Mouse (Mus musculus) adrenal gland, adult (tissue): Measurements from ENCODE around the gene Nudt16l1.

Experiments
- DNase-seq, 2 experiments: peaks; one replicate each; pipeline ENCODE4 v3.0.0; 2022 to 2023; ENCODE audit warnings: low spot score in 1 of 2; ENCODE audit not compliant: inconsistent age in 2 of 2

Nudt16l1 gene

GRCm38 (mm10) chr16:4956609-4957008 lies 18.0 kb downstream of the Nudt16l1 start:
- no peak for DNase-seq

GRCm38 (mm10) chr16:4957446-4957845 lies 18.9 kb downstream of the Nudt16l1 start:
- DNase-seq = no peak

- DNase-seq = peak in 1 of 2 experiments; percentile 55
These were observed 21.7 kb downstream of the Nudt16l1 start for GRCm38 (mm10) chr16:4960260-4960659.

GRCm38 (mm10) chr16:4963346-4963745 lies 24.8 kb downstream of the Nudt16l1 start:
- DNase-seq = peak in 1 of 2 experiments; percentile 46

GRCm38 (mm10) chr16:4963797-4964709 lies 25.5 kb downstream of the Nudt16l1 start, which contains the start of gene Anks3:
Gene Anks3, minus strand, starts transcription at chr16:4964205.
- peak; percentile 99 for DNase-seq

GRCm38 (mm10) chr16:4964731-4965391 lies 26.3 kb downstream of the Nudt16l1 start:
- DNase-seq = peak in 1 of 2 experiments; percentile 43

- DNase-seq = no peak
These were observed 27.0 kb downstream of the Nudt16l1 start for GRCm38 (mm10) chr16:4965392-4966129.

GRCm38 (mm10) chr16:4968426-4968825 lies 29.9 kb downstream of the Nudt16l1 start:
- no peak for DNase-seq

GRCm38 (mm10) chr16:4969055-4969843 lies 30.7 kb downstream of the Nudt16l1 start:
- no peak for DNase-seq

GRCm38 (mm10) chr16:4971626-4972025 lies 33.1 kb downstream of the Nudt16l1 start:
- no peak for DNase-seq

- DNase-seq = no peak
These were observed 36.0 kb downstream of the Nudt16l1 start for GRCm38 (mm10) chr16:4974521-4974920.

- no peak for DNase-seq
These were observed 37.6 kb downstream of the Nudt16l1 start for GRCm38 (mm10) chr16:4976180-4976579.

GRCm38 (mm10) chr16:4978275-4979051 lies 39.9 kb downstream of the Nudt16l1 start:
- peak in 1 of 2 experiments; percentile 25 for DNase-seq

- peak; percentile 38 to 74 for DNase-seq
These were observed 41.3 kb downstream of the Nudt16l1 start for GRCm38 (mm10) chr16:4979755-4980380.

GRCm38 (mm10) chr16:4984717-4985116 lies 46.2 kb downstream of the Nudt16l1 start:
- no peak for DNase-seq
